Mouse (Mus musculus) CH12.LX (cell line): Measurements from ENCODE around the gene Arhgap29. TPM values are rescaled to one million over a fixed set of nuclear protein-coding genes. Genes with fewer than 3 reads are reported as not detected.

ENCODE experiments used
- DNase-seq: peaks from one replicate; pipeline ENCODE4 v3.0.0-alpha.2; 2013; ENCODE audit errors: extremely low read depth
- H3K27ac ChIP-seq: 2 replicates; pipeline ENCODE4 v1.5.1; 2012; ENCODE audit warnings: low read depth, mild to moderate bottlenecking, control low read depth, moderate library complexity; ENCODE audit not compliant: insufficient read depth
- H3K27me3 ChIP-seq: replicated peaks from 2 replicates; pipeline ENCODE3; 2012; ENCODE audit warnings: inconsistent platforms
- H3K36me3 ChIP-seq, 2 experiments: replicated peaks in 1 of 2; 2 replicates each; pipeline versions ENCODE3 to v1.6.1; 2012; ENCODE audit warnings: inconsistent platforms in 1 of 2, low read length in 1 of 2, mild to moderate bottlenecking in 1 of 2, mixed read lengths in 1 of 2, moderate library complexity in 1 of 2; ENCODE audit not compliant: control insufficient read depth in 1 of 2, insufficient read depth in 1 of 2
- H3K4me1 ChIP-seq, 2 experiments: 2 replicates each; pipeline ENCODE4 v1.6.1; 2012; ENCODE audit warnings: inconsistent platforms in 1 of 2, moderate library complexity in 1 of 2; ENCODE audit not compliant: insufficient read depth in 2 of 2, control insufficient read depth in 1 of 2
- H3K4me2 ChIP-seq: 2 replicates; pipeline ENCODE4 v1.6.1; 2012; ENCODE audit warnings: low read depth, mild to moderate bottlenecking, control low read depth; ENCODE audit not compliant: poor library complexity, insufficient read depth, severe bottlenecking
- H3K4me3 ChIP-seq, 3 experiments: fragments of 150-350 bp in 1 of 3; sonication (generic) in 1 of 3; replicated peaks in 1 of 3; 2 replicates each; pipeline versions ENCODE3 to v1.5.1; 2011 to 2012; ENCODE audit warnings: low read depth in 2 of 3, low read length in 2 of 3, mild to moderate bottlenecking in 2 of 3, moderate library complexity in 2 of 3, control low read depth in 1 of 3, improper control_type of control experiment in 1 of 3, inconsistent platforms in 1 of 3, mixed read lengths in 1 of 3; ENCODE audit not compliant: poor library complexity in 1 of 3
- H3K79me2 ChIP-seq: replicated peaks from 2 replicates; pipeline ENCODE4 v1.6.1; 2012; ENCODE audit warnings: mild to moderate bottlenecking, moderate library complexity; ENCODE audit not compliant: control insufficient read depth, poor library complexity, insufficient read depth, severe bottlenecking; ENCODE audit errors: extremely low read depth
- H3K9ac ChIP-seq: 2 replicates; pipeline ENCODE4 v1.6.1; 2012; ENCODE audit warnings: low read depth, mild to moderate bottlenecking, control low read depth, moderate library complexity; ENCODE audit not compliant: insufficient read depth
- H3K9me3 ChIP-seq: replicated peaks from 2 replicates; pipeline ENCODE3; 2012; ENCODE audit warnings: low read length, inconsistent platforms, mixed read lengths
- CHD1 ChIP-seq: IDR thresholded peaks from 2 replicates; pipeline ENCODE4 v1.6.1; 2012; ENCODE audit warnings: low read depth, low read length, improper control_type of control experiment, inconsistent platforms
- CHD2 ChIP-seq: IDR thresholded peaks from 2 replicates; pipeline ENCODE4 v1.6.1; 2011; ENCODE audit warnings: low read length, improper control_type of control experiment
- E2F4 ChIP-seq: IDR thresholded peaks from 2 replicates; pipeline ENCODE4 v1.6.1; 2011; ENCODE audit warnings: low read depth, low read length, improper control_type of control experiment; ENCODE audit not compliant: insufficient replicate concordance
- ELF1 ChIP-seq: IDR thresholded peaks from 2 replicates; pipeline ENCODE4 v1.6.1; 2014; ENCODE audit warnings: low read depth, mild to moderate bottlenecking, inconsistent platforms, low read length, improper control_type of control experiment
- EP300 ChIP-seq: IDR thresholded peaks from 2 replicates; pipeline ENCODE4 v1.6.1; 2011; ENCODE audit warnings: low read length, improper control_type of control experiment
- IRF4 ChIP-seq: IDR thresholded peaks from 2 replicates; pipeline ENCODE4 v1.6.1; 2014; ENCODE audit warnings: low read depth, mild to moderate bottlenecking, inconsistent platforms, low read length, improper control_type of control experiment
- JUN ChIP-seq: IDR thresholded peaks from 2 replicates; pipeline ENCODE4 v1.6.1; 2011; ENCODE audit warnings: low read depth, mild to moderate bottlenecking, low read length, improper control_type of control experiment, moderate library complexity; ENCODE audit not compliant: insufficient read depth
- MAFK ChIP-seq: IDR thresholded peaks from 2 replicates; pipeline ENCODE4 v1.6.1; 2011; ENCODE audit warnings: low read length, improper control_type of control experiment; ENCODE audit not compliant: insufficient replicate concordance
- MEF2A ChIP-seq: IDR thresholded peaks from 2 replicates; pipeline ENCODE4 v1.6.1; 2014; ENCODE audit warnings: low read depth, mild to moderate bottlenecking, inconsistent platforms, low read length, improper control_type of control experiment, borderline replicate concordance
- NRF1 ChIP-seq: IDR thresholded peaks from 2 replicates; pipeline ENCODE4 v1.6.1; 2014; ENCODE audit warnings: low read depth, mild to moderate bottlenecking, inconsistent platforms, low read length, improper control_type of control experiment, moderate library complexity
- POLR2A ChIP-seq: IDR thresholded peaks from 2 replicates; pipeline ENCODE4 v1.6.1; 2011; ENCODE audit warnings: low read depth, mild to moderate bottlenecking, improper control_type of control experiment, low read length
- POLR2AphosphoS2 ChIP-seq: IDR thresholded peaks from 2 replicates; pipeline ENCODE4 v1.6.1; 2011; ENCODE audit warnings: low read depth, low read length, improper control_type of control experiment
- TBP ChIP-seq: conservative IDR thresholded peaks from 2 replicates; pipeline ENCODE4 v1.6.1; 2011; ENCODE audit warnings: low read depth, low read length, improper control_type of control experiment
- ZKSCAN1 ChIP-seq: IDR thresholded peaks from 2 replicates; pipeline ENCODE4 v1.6.1; 2012; ENCODE audit warnings: low read depth, inconsistent platforms, low read length, improper control_type of control experiment, borderline replicate concordance
- ZMIZ1 ChIP-seq: IDR thresholded peaks from 2 replicates; pipeline ENCODE4 v1.6.1; 2012; ENCODE audit warnings: low read depth, mild to moderate bottlenecking, inconsistent platforms, low read length, improper control_type of control experiment
- dilution Hi-C: fragments of 300-500 bp; cut with MboI; formaldehyde crosslinking; loops from 2 replicates; pipeline ENCODE4 v1.14.3; 2020; ENCODE audit warnings: low sequenced_read_pairs; ENCODE audit not compliant: extremely low pct_unique_long_range_greater_than_20kb, extremely low pct_ligation_motif_present
- in situ Hi-C: fragments of 300-500 bp; cut with MboI; formaldehyde crosslinking; loops from 3 replicates; pipeline ENCODE4 v1.14.3; 2019; ENCODE audit warnings: low sequenced_read_pairs, low pct_ligation_motif_present, low pct_unique_long_range_greater_than_20kb, mixed read lengths
- polyA plus RNA-seq: library from polyadenylated mRNA; unstranded; fragments of >175 nt; gene quantifications from 2 replicates; pipeline ENCODE4 v1.2.1, GENCODE M21; 2012; ENCODE audit warnings: low read depth; ENCODE audit not compliant: insufficient read length
- total RNA-seq, 2 experiments: library from RNA; depleted of rRNA; stranded (reverse); fragments of 300-350 nt in 1 of 2; fragments of >200 nt in 1 of 2; gene quantifications; 2 replicates each; pipeline ENCODE4 v1.2.3; 2012 to 2014

The Arhgap29 gene
- total and polyA plus RNA-seq, 3 experiments = 19.7 to 53.7 (median 37.0) TPM

DNA sequence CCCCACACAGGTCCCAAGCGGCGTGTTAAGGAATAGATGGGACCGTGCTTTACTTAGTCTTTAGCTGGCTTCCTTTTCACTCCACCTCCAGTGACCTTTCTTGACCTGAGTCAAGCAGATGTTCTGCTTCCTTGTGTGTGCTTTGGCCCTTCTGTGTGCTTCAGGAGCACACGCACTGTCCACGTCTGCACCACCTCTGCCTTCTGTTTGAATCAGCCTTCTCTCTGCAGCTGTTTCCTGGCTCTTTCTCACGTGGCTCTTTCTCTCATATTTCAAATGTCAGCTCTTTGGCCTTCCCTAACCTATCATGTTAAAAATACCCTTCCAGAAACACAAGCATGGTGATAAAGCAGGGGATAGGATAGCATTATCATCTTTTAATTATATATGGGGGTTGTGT, 49.2 kb downstream of the Arhgap29 start:
- TF ChIP-seq CHD1 (no peak), JUN (no peak), CHD2 (no peak)
- peaks cover 7 to 33% of the 10 kb centered on the region in 2 experiments for H3K36me3 ChIP-seq
- dilution Hi-C loops = no loop called here

DNA sequence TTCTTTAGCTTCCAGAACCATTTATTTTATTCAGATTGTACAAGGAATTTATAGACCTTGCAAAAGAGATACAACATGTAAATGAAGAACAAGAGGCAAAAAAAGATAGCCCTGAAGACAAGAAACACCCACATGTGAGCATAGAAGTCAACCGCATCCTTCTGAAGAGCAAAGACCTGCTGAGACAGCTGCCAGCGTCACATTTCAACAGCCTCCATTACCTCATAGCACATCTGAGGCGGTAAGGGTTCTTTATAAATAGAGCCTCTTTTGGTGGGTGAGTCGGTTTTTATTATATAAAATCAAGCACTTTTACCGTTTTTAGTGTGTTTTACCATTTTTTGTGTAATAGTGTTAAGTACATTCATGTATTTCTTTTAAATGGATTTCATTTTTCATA, 57.5 kb downstream of the Arhgap29 start:
- TF ChIP-seq TBP (no peak), E2F4 (no peak), NRF1 (no peak), IRF4 (no peak), ZMIZ1 (no peak), ELF1 (no peak), MEF2A (no peak), EP300 (no peak), POLR2AphosphoS2 (no peak), POLR2A (no peak), MAFK (no peak), CHD2 (no peak), CHD1 (no peak)
- in situ Hi-C loops = no loop called here
- H3K36me3 ChIP-seq = peaks cover 47 to 65% of the 10 kb centered on the region in 2 experiments
- no peaks in the 10 kb centered on the region for H3K9me3 ChIP-seq
- H3K79me2 ChIP-seq = no peaks in the 10 kb centered on the region
- dilution Hi-C loops = no loop called here
- no peaks in the 10 kb centered on the region for H3K4me1 ChIP-seq
- no peak for DNase-seq
- H3K27ac ChIP-seq = no peak overlapping the region
- H3K4me3 ChIP-seq = no peak overlapping the region
- no peak overlapping the region for H3K4me2 ChIP-seq
- no peaks in the 10 kb centered on the region for H3K27me3 ChIP-seq
- H3K9ac ChIP-seq = no peak overlapping the region

More for the DNA sequence above, 49.2 kb downstream of the Arhgap29 start:
- Histone ChIP-seq H3K4me1 (no peaks in the 10 kb centered on the region), H3K9me3 (no peaks in the 10 kb centered on the region), H3K79me2 (no peaks in the 10 kb centered on the region), H3K27me3 (no peaks in the 10 kb centered on the region), H3K27ac (no peak overlapping the region), H3K4me2 (no peak overlapping the region), H3K9ac (no peak overlapping the region), H3K4me3 (no peak overlapping the region)
- no peak for DNase-seq
- in situ Hi-C loops = no loop called here

DNA sequence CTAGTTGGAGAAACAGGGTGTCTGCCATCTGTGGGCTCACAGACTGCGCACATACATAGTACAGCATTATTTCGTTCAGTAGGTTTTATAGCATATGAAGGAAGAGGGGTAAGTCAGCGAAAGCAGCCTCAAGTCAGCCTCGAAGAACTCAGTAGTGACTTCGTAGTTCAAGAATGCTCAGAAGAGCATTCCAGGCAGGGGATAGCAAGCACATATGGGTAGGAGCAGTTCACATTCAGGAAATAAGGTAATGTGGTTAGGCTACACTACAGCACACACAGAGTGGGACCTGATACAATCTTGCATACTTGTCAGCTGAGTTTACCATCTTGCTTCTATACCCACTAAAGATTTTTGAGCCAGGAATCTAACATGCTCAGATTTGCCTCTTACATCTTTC, 58.0 kb downstream of the Arhgap29 start:
- Histone ChIP-seq H3K4me3 (no peak overlapping the region), H3K4me1 (no peaks in the 10 kb centered on the region), H3K27me3 (no peaks in the 10 kb centered on the region), H3K36me3 (peaks cover 51 to 68% of the 10 kb centered on the region in 2 experiments), H3K9me3 (no peaks in the 10 kb centered on the region), H3K79me2 (no peaks in the 10 kb centered on the region), H3K4me2 (no peak overlapping the region)
- in situ Hi-C loops (no loop called here), dilution Hi-C loops (no loop called here)
- no peak for DNase-seq
- no peak for TF ChIP-seq ZKSCAN1
- TF ChIP-seq, all 38 proteins: peak for 0
- H3K9ac ChIP-seq = no peak overlapping the region
- no peak overlapping the region for H3K27ac ChIP-seq
